Mouse (Mus musculus): Measurements from ENCODE around the gene Serpinb6b. TPM values are rescaled to one million over a fixed set of nuclear protein-coding genes. Genes with fewer than 3 reads are reported as not detected.

Gene Serpinb6b
- total and polyA plus RNA-seq, 3 experiments: 11.9 to 41.2 (median 38.9) TPM

DNA sequence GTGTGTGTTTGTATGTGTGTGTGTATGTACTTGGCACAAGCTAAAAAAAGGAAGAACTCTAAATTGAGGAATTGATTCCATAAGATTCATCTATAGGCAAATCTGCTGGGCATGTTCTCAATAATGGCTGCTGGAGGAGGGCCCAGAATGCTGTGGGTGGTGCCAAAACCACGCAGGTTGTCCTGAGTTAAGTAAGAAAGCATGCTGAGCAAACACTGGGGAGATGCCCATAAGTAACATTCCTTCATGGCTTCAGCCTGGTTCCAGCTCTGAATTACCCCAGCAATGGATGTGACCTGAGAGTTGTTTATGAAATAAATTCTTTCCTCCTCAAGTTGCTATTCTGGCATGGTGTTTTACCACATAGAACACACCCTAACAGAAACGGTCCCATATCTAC lies 48.3 kb downstream of the Serpinb6b start:
- Histone ChIP-seq H3K4me2 (ENCODE audit: insufficient read depth, low read depth, poor library complexity, severe bottlenecking) (no peak overlapping the region), H3K27ac (ENCODE audit: insufficient read depth, low read depth) (no peak overlapping the region), H3K9ac (ENCODE audit: insufficient read depth, low read depth) (no peak overlapping the region), H3K27me3 (replicated peaks) (no peaks in the 10 kb centered on the region), H3K79me2 (replicated peaks; ENCODE audit: control insufficient read depth, extremely low read depth, insufficient read depth, poor library complexity, severe bottlenecking) (no peaks in the 10 kb centered on the region), H3K4me1 (ENCODE audit: control insufficient read depth in 1 of 2, insufficient read depth in 2 of 2) (no peaks in the 10 kb centered on the region), H3K9me3 (replicated peaks; ENCODE audit: low read length) (peaks cover 2% of the 10 kb centered on the region), H3K36me3 (replicated peaks in 1 of 2; ENCODE audit: control insufficient read depth in 1 of 2, insufficient read depth in 1 of 2, low read length in 1 of 2) (peaks cover 0 to 55% of the 10 kb centered on the region in 2 experiments), H3K4me3 (replicated peaks in 1 of 3; ENCODE audit: low read depth in 2 of 3, low read length in 2 of 3, poor library complexity in 1 of 3) (no peak overlapping the region)
- DNase-seq (ENCODE audit: extremely low read depth): no peak
- in situ Hi-C loops (cut with MboI; ENCODE audit: low pct_ligation_motif_present, low pct_unique_long_range_greater_than_20kb, low sequenced_read_pairs) (no loop called here), dilution Hi-C loops (cut with MboI; ENCODE audit: extremely low pct_ligation_motif_present, extremely low pct_unique_long_range_greater_than_20kb, low sequenced_read_pairs) (no loop called here)
- TF ChIP-seq JUN (IDR thresholded peaks at IDR 0.05; ENCODE audit: insufficient read depth, low read depth, low read length) (no peak), BHLHE40 (IDR thresholded peaks at IDR 0.05; ENCODE audit: low read depth, low read length) (no peak), CHD2 (IDR thresholded peaks at IDR 0.05; ENCODE audit: low read length) (no peak), NRF1 (IDR thresholded peaks at IDR 0.05; ENCODE audit: low read depth, low read length) (no peak), IRF4 (IDR thresholded peaks at IDR 0.05; ENCODE audit: low read depth, low read length) (no peak), ELF1 (IDR thresholded peaks at IDR 0.05; ENCODE audit: low read depth, low read length) (no peak), MYC (IDR thresholded peaks at IDR 0.05; ENCODE audit: low read depth, low read length) (no peak), MAFK (IDR thresholded peaks at IDR 0.05; ENCODE audit: insufficient replicate concordance, low read length) (no peak), USF2 (conservative IDR thresholded peaks at IDR 0.05; ENCODE audit: low read depth, low read length) (no peak), SMC3 (IDR thresholded peaks at IDR 0.05; ENCODE audit: low read depth, low read length) (no peak), POLR2AphosphoS2 (IDR thresholded peaks at IDR 0.05; ENCODE audit: low read depth, low read length) (no peak)

DNA sequence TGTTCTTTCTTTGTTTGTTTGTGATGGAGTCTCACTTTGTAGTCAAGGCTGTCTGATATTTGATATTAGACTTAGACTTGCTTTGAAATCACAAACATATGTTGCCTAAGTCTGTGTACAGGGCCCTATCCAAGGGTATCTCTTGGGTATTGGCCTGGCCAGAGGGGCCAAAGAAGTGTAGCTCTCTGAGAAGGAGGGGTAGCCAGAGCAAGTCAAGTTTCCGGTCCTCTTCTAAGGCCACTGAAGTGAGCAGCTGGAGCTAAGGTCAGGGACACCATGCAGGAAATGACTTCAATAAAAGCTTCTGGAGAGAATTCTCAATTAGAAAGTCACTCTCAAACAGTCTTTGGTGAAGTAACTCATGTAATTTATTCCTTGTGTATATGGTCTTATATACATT lies 57.4 kb downstream of the Serpinb6b start:
- TF ChIP-seq JUND (conservative IDR thresholded peaks at IDR 0.05; ENCODE audit: low read depth, low read length) (no peak), RAD21 (IDR thresholded peaks at IDR 0.05; ENCODE audit: low read depth, low read length) (no peak), E2F4 (IDR thresholded peaks at IDR 0.05; ENCODE audit: insufficient replicate concordance, low read depth, low read length) (no peak), MYC (IDR thresholded peaks at IDR 0.05; ENCODE audit: low read depth, low read length) (no peak), MAZ (IDR thresholded peaks at IDR 0.05; ENCODE audit: low read depth, low read length) (no peak), ZC3H11A (IDR thresholded peaks at IDR 0.05; ENCODE audit: low read depth, low read length) (no peak), RCOR1 (conservative IDR thresholded peaks at IDR 0.05; ENCODE audit: low read depth, low read length) (no peak), MAFK (IDR thresholded peaks at IDR 0.05; ENCODE audit: insufficient replicate concordance, low read length) (no peak), NELFE (IDR thresholded peaks at IDR 0.05; ENCODE audit: low read depth, low read length) (no peak), TCF12 (IDR thresholded peaks at IDR 0.05; ENCODE audit: low read depth, low read length) (no peak), ZNF384 (IDR thresholded peaks at IDR 0.05; ENCODE audit: low read depth, low read length) (no peak), ETS1 (conservative IDR thresholded peaks at IDR 0.05; ENCODE audit: low read depth, low read length) (no peak)
- Histone ChIP-seq H3K4me2 (ENCODE audit: insufficient read depth, low read depth, poor library complexity, severe bottlenecking) (no peak overlapping the region), H3K27me3 (replicated peaks) (no peaks in the 10 kb centered on the region), H3K9me3 (replicated peaks; ENCODE audit: low read length) (peaks cover 7% of the 10 kb centered on the region), H3K4me1 (ENCODE audit: control insufficient read depth in 1 of 2, insufficient read depth in 2 of 2) (peaks cover 0 to 7% of the 10 kb centered on the region in 2 experiments; a peak in 1 of 4 replicates), H3K79me2 (replicated peaks; ENCODE audit: control insufficient read depth, extremely low read depth, insufficient read depth, poor library complexity, severe bottlenecking) (no peaks in the 10 kb centered on the region), H3K4me3 (replicated peaks in 1 of 3; ENCODE audit: low read depth in 2 of 3, low read length in 2 of 3, poor library complexity in 1 of 3) (no peak overlapping the region), H3K36me3 (replicated peaks in 1 of 2; ENCODE audit: control insufficient read depth in 1 of 2, insufficient read depth in 1 of 2, low read length in 1 of 2) (no peaks in the 10 kb centered on the region), H3K9ac (ENCODE audit: insufficient read depth, low read depth) (no peak overlapping the region), H3K27ac (ENCODE audit: insufficient read depth, low read depth) (no peak overlapping the region)
- dilution Hi-C loops (cut with MboI; ENCODE audit: extremely low pct_ligation_motif_present, extremely low pct_unique_long_range_greater_than_20kb, low sequenced_read_pairs): no loop called here
- in situ Hi-C loops (cut with MboI; ENCODE audit: low pct_ligation_motif_present, low pct_unique_long_range_greater_than_20kb, low sequenced_read_pairs): loop anchor here (5.0 kb wide), 1 partner anchor 75 kb away; no protein-coding TSS in a partner anchor
- no peak for DNase-seq (ENCODE audit: extremely low read depth)

Measured in CH12.LX (cell line).